Mouse (Mus musculus) CH12.LX (cell line): ENCODE data around the gene Plekhh3. TPM values are rescaled to one million over a fixed set of nuclear protein-coding genes. Genes with fewer than 3 reads are reported as not detected.

ENCODE experiments used
- DNase-seq: peaks from one replicate; pipeline ENCODE4 v3.0.0-alpha.2; 2013; ENCODE audit errors: extremely low read depth
- H3K27ac ChIP-seq: 2 replicates; pipeline ENCODE4 v1.5.1; 2012; ENCODE audit warnings: low read depth, mild to moderate bottlenecking, control low read depth, moderate library complexity; ENCODE audit not compliant: insufficient read depth
- H3K27me3 ChIP-seq: replicated peaks from 2 replicates; pipeline ENCODE3; 2012; ENCODE audit warnings: inconsistent platforms
- H3K36me3 ChIP-seq, 2 experiments: replicated peaks in 1 of 2; 2 replicates each; pipeline versions ENCODE3 to v1.6.1; 2012; ENCODE audit warnings: inconsistent platforms in 1 of 2, low read length in 1 of 2, mild to moderate bottlenecking in 1 of 2, mixed read lengths in 1 of 2, moderate library complexity in 1 of 2; ENCODE audit not compliant: control insufficient read depth in 1 of 2, insufficient read depth in 1 of 2
- H3K4me1 ChIP-seq, 2 experiments: 2 replicates each; pipeline ENCODE4 v1.6.1; 2012; ENCODE audit warnings: inconsistent platforms in 1 of 2, moderate library complexity in 1 of 2; ENCODE audit not compliant: insufficient read depth in 2 of 2, control insufficient read depth in 1 of 2
- H3K4me2 ChIP-seq: 2 replicates; pipeline ENCODE4 v1.6.1; 2012; ENCODE audit warnings: low read depth, mild to moderate bottlenecking, control low read depth; ENCODE audit not compliant: poor library complexity, insufficient read depth, severe bottlenecking
- H3K4me3 ChIP-seq, 3 experiments: fragments of 150-350 bp in 1 of 3; sonication (generic) in 1 of 3; replicated peaks in 1 of 3; 2 replicates each; pipeline versions ENCODE3 to v1.5.1; 2011 to 2012; ENCODE audit warnings: low read depth in 2 of 3, low read length in 2 of 3, mild to moderate bottlenecking in 2 of 3, moderate library complexity in 2 of 3, control low read depth in 1 of 3, improper control_type of control experiment in 1 of 3, inconsistent platforms in 1 of 3, mixed read lengths in 1 of 3; ENCODE audit not compliant: poor library complexity in 1 of 3
- H3K79me2 ChIP-seq: replicated peaks from 2 replicates; pipeline ENCODE4 v1.6.1; 2012; ENCODE audit warnings: mild to moderate bottlenecking, moderate library complexity; ENCODE audit not compliant: control insufficient read depth, poor library complexity, insufficient read depth, severe bottlenecking; ENCODE audit errors: extremely low read depth
- H3K9ac ChIP-seq: 2 replicates; pipeline ENCODE4 v1.6.1; 2012; ENCODE audit warnings: low read depth, mild to moderate bottlenecking, control low read depth, moderate library complexity; ENCODE audit not compliant: insufficient read depth
- H3K9me3 ChIP-seq: replicated peaks from 2 replicates; pipeline ENCODE3; 2012; ENCODE audit warnings: low read length, inconsistent platforms, mixed read lengths
- CHD2 ChIP-seq: IDR thresholded peaks from 2 replicates; pipeline ENCODE4 v1.6.1; 2011; ENCODE audit warnings: low read length, improper control_type of control experiment
- CTCF ChIP-seq, 2 experiments: IDR thresholded peaks in 1 of 2; conservative IDR thresholded peaks in 1 of 2; 2 replicates each; pipeline ENCODE4 v1.5.1; 2011 to 2012; ENCODE audit warnings: low read depth in 2 of 2, low read length in 2 of 2, improper control_type of control experiment in 1 of 2, inconsistent platforms in 1 of 2, mild to moderate bottlenecking in 1 of 2, moderate library complexity in 1 of 2
- E2F4 ChIP-seq: IDR thresholded peaks from 2 replicates; pipeline ENCODE4 v1.6.1; 2011; ENCODE audit warnings: low read depth, low read length, improper control_type of control experiment; ENCODE audit not compliant: insufficient replicate concordance
- ETS1 ChIP-seq: conservative IDR thresholded peaks from 2 replicates; pipeline ENCODE4 v1.6.1; 2012; ENCODE audit warnings: low read depth, mild to moderate bottlenecking, inconsistent platforms, low read length, improper control_type of control experiment, moderate library complexity
- GABPA ChIP-seq: IDR thresholded peaks from 2 replicates; pipeline ENCODE4 v1.6.1; 2012; ENCODE audit warnings: low read depth, low read length, improper control_type of control experiment, inconsistent platforms; ENCODE audit not compliant: insufficient replicate concordance
- IRF4 ChIP-seq: IDR thresholded peaks from 2 replicates; pipeline ENCODE4 v1.6.1; 2014; ENCODE audit warnings: low read depth, mild to moderate bottlenecking, inconsistent platforms, low read length, improper control_type of control experiment
- JUN ChIP-seq: IDR thresholded peaks from 2 replicates; pipeline ENCODE4 v1.6.1; 2011; ENCODE audit warnings: low read depth, mild to moderate bottlenecking, low read length, improper control_type of control experiment, moderate library complexity; ENCODE audit not compliant: insufficient read depth
- JUND ChIP-seq: conservative IDR thresholded peaks from 2 replicates; pipeline ENCODE4 v1.6.1; 2011; ENCODE audit warnings: low read depth, low read length, improper control_type of control experiment
- KAT2A ChIP-seq: IDR thresholded peaks from 2 replicates; pipeline ENCODE4 v1.6.1; 2012; ENCODE audit warnings: low read length, improper control_type of control experiment, inconsistent platforms; ENCODE audit not compliant: insufficient replicate concordance
- MAFK ChIP-seq: IDR thresholded peaks from 2 replicates; pipeline ENCODE4 v1.6.1; 2011; ENCODE audit warnings: low read length, improper control_type of control experiment; ENCODE audit not compliant: insufficient replicate concordance
- MAZ ChIP-seq: IDR thresholded peaks from 2 replicates; pipeline ENCODE4 v1.6.1; 2012; ENCODE audit warnings: low read depth, mild to moderate bottlenecking, inconsistent platforms, low read length, improper control_type of control experiment, moderate library complexity
- MYC ChIP-seq: IDR thresholded peaks from 2 replicates; pipeline ENCODE4 v1.6.1; 2011; ENCODE audit warnings: low read depth, mild to moderate bottlenecking, improper control_type of control experiment, low read length
- NELFE ChIP-seq: IDR thresholded peaks from 2 replicates; pipeline ENCODE4 v1.6.1; 2011; ENCODE audit warnings: low read depth, low read length, improper control_type of control experiment
- PAX5 ChIP-seq: IDR thresholded peaks from 2 replicates; pipeline ENCODE4 v1.6.1; 2012; ENCODE audit warnings: low read length, inconsistent platforms, mixed read lengths
- POLR2A ChIP-seq: IDR thresholded peaks from 2 replicates; pipeline ENCODE4 v1.6.1; 2011; ENCODE audit warnings: low read depth, mild to moderate bottlenecking, improper control_type of control experiment, low read length
- POLR2AphosphoS2 ChIP-seq: IDR thresholded peaks from 2 replicates; pipeline ENCODE4 v1.6.1; 2011; ENCODE audit warnings: low read depth, low read length, improper control_type of control experiment
- RCOR1 ChIP-seq: conservative IDR thresholded peaks from 2 replicates; pipeline ENCODE4 v1.6.1; 2012; ENCODE audit warnings: low read depth, mild to moderate bottlenecking, inconsistent platforms, low read length, improper control_type of control experiment
- SIN3A ChIP-seq: IDR thresholded peaks from 2 replicates; pipeline ENCODE4 v1.6.1; 2012; ENCODE audit warnings: low read length, improper control_type of control experiment, inconsistent platforms
- SMC3 ChIP-seq: IDR thresholded peaks from 2 replicates; pipeline ENCODE4 v1.6.1; 2011; ENCODE audit warnings: low read depth, low read length, improper control_type of control experiment
- TBP ChIP-seq: conservative IDR thresholded peaks from 2 replicates; pipeline ENCODE4 v1.6.1; 2011; ENCODE audit warnings: low read depth, low read length, improper control_type of control experiment
- TCF12 ChIP-seq: IDR thresholded peaks from 2 replicates; pipeline ENCODE4 v1.6.1; 2014; ENCODE audit warnings: low read depth, mild to moderate bottlenecking, inconsistent platforms, low read length, improper control_type of control experiment
- UBTF ChIP-seq: IDR thresholded peaks from 2 replicates; pipeline ENCODE4 v1.6.1; 2012; ENCODE audit warnings: low read depth, mild to moderate bottlenecking, inconsistent platforms, low read length, improper control_type of control experiment, moderate library complexity
- USF2 ChIP-seq: conservative IDR thresholded peaks from 2 replicates; pipeline ENCODE4 v1.6.1; 2011; ENCODE audit warnings: low read depth, low read length, improper control_type of control experiment
- ZC3H11A ChIP-seq: IDR thresholded peaks from 2 replicates; pipeline ENCODE4 v1.6.1; 2012; ENCODE audit warnings: low read depth, mild to moderate bottlenecking, inconsistent platforms, low read length, improper control_type of control experiment
- ZNF384 ChIP-seq: IDR thresholded peaks from 2 replicates; pipeline ENCODE4 v1.6.1; 2012; ENCODE audit warnings: low read depth, low read length, improper control_type of control experiment, inconsistent platforms
- dilution Hi-C: fragments of 300-500 bp; cut with MboI; formaldehyde crosslinking; loops from 2 replicates; pipeline ENCODE4 v1.14.3; 2020; ENCODE audit warnings: low sequenced_read_pairs; ENCODE audit not compliant: extremely low pct_unique_long_range_greater_than_20kb, extremely low pct_ligation_motif_present
- in situ Hi-C: fragments of 300-500 bp; cut with MboI; formaldehyde crosslinking; loops from 3 replicates; pipeline ENCODE4 v1.14.3; 2019; ENCODE audit warnings: low sequenced_read_pairs, low pct_ligation_motif_present, low pct_unique_long_range_greater_than_20kb, mixed read lengths
- polyA plus RNA-seq: library from polyadenylated mRNA; unstranded; fragments of >175 nt; gene quantifications from 2 replicates; pipeline ENCODE4 v1.2.1, GENCODE M21; 2012; ENCODE audit warnings: low read depth; ENCODE audit not compliant: insufficient read length
- total RNA-seq, 2 experiments: library from RNA; depleted of rRNA; stranded (reverse); fragments of 300-350 nt in 1 of 2; fragments of >200 nt in 1 of 2; gene quantifications; 2 replicates each; pipeline ENCODE4 v1.2.3; 2012 to 2014

Gene Plekhh3
- total and polyA plus RNA-seq, 3 experiments = 2.9 to 20.3 (median 5.0) TPM

DNA sequence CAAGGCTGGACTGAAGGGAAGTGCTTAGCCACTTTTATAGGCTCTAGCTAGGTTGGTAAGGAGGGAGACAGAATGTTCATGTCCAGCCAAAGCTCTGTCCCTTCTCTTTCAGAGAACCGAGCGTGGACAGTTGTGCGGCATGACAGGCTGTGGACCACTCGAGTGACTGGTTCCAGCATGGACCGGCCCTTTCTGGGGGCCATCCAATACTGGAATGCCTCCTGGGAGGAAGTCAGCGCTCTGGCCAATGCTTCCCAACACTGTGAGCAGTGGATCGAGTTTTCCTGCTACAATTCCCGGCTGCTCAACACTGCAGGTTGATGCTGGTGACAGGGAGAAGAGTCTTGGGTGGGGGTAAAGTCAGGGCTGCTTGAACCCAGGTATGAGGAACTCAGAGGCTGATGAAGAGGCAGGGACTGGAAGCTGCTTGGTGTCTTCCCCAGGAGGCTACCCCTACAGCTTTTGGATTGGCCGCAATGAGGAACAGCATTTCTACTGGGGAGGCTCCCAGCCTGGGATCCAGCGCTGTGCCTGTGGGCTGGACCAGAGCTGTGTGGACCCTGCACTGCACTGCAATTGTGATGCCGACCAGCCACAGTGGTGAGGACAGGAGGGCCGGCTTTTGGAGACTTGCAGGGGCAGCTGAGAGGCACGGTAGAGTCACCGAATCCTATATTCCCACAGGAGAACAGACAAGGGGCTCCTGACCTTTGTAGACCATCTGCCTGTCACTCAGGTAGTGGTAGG, 11.8 kb upstream of the Plekhh3 start:
- H3K79me2 ChIP-seq = peaks cover 5% of the 10 kb centered on the region; the same call in 1 of the 2 replicates
- TF ChIP-seq SIN3A (no peak), NELFE (no peak), MYC (no peak), JUN (no peak), CTCF (conservative IDR thresholded peaks at IDR 0.05 in 1 of 2, IDR thresholded peaks at IDR 0.05 in 1 of 2; ENCODE audit: low read depth in 2 of 2, low read length in 2 of 2) (no peak), ZC3H11A (no peak), ETS1 (no peak), CHD2 (no peak), KAT2A (no peak), TBP (no peak), TCF12 (no peak), RCOR1 (no peak), POLR2A (no peak), PAX5 (no peak), GABPA (no peak), ZNF384 (no peak), POLR2AphosphoS2 (no peak), MAZ (no peak)
- H3K4me3 ChIP-seq = no peak overlapping the region
- in situ Hi-C loops = loop anchor here (5.0 kb wide), 1 partner anchor 101 kb away; the partner anchor contains the start of gene Coasy
- peaks cover 73 to 98% of the 10 kb centered on the region in 2 experiments for H3K36me3 ChIP-seq
- peaks cover 5 to 26% of the 10 kb centered on the region in 2 experiments for H3K4me1 ChIP-seq
- H3K4me2 ChIP-seq = no peak overlapping the region
- H3K9ac ChIP-seq = no peak overlapping the region
- H3K27me3 ChIP-seq = no peaks in the 10 kb centered on the region
- no peaks in the 10 kb centered on the region for H3K9me3 ChIP-seq
- dilution Hi-C loops = no loop called here
- DNase-seq = no peak
- no peak overlapping the region for H3K27ac ChIP-seq

DNA sequence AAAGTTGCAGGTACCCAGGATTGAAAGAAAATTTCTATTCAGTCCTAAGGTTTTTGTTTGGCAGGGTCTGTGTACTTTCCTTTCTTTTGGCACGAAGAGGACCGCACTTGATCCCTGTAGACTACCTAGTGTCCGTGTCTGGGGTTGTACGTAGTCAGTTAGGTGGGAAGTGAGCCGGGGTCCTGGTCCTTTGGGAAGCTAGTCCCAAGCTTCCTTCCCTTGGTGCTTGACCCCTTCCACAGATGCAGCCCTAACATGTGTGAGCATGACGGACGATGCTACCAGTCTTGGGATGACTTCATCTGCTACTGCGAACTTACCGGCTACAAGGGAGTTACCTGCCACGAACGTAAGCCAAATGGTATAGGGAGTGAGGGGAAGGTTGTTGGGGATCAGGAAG, 10.8 kb upstream of the Plekhh3 start:
- H3K4me1 ChIP-seq = peaks cover 7 to 36% of the 10 kb centered on the region in 2 experiments
- dilution Hi-C loops (no loop called here), in situ Hi-C loops (loop anchor here (5.0 kb wide), 1 partner anchor 100 kb away; the partner anchor contains the start of gene Coasy)
- no peaks in the 10 kb centered on the region for H3K9me3 ChIP-seq
- H3K4me2 ChIP-seq = no peak overlapping the region
- peaks cover 12% of the 10 kb centered on the region for H3K79me2 ChIP-seq
- TF ChIP-seq SMC3 (no peak), JUND (no peak), ETS1 (no peak), MAZ (no peak), UBTF (no peak), MAFK (no peak), TBP (no peak), IRF4 (no peak), E2F4 (no peak), POLR2A (no peak), NELFE (no peak), JUN (no peak), USF2 (no peak), GABPA (no peak)
- H3K27me3 ChIP-seq = no peaks in the 10 kb centered on the region
- H3K4me3 ChIP-seq = no peak overlapping the region
- DNase-seq = no peak
- peaks cover 65 to 92% of the 10 kb centered on the region in 2 experiments for H3K36me3 ChIP-seq
- no peak overlapping the region for H3K9ac ChIP-seq
- no peak overlapping the region for H3K27ac ChIP-seq
